Mouse (Mus musculus) embryonic facial prominence, embryonic 11.5 days (tissue): Measurements from ENCODE around the gene Runx3. TPM values are rescaled to one million over a fixed set of nuclear protein-coding genes. Genes with fewer than 3 reads are reported as not detected.

Source experiments
- ATAC-seq: fragments of 200-750 bp; cut with Nextera tagmentation; replicated peaks from 2 replicates; pipeline ENCODE4 v1.8.0; 2017; ENCODE audit warnings: low read depth; ENCODE audit not compliant: insufficient number of reproducible peaks, low FRiP score, low TSS enrichment
- DNase-seq: peaks from one replicate; pipeline ENCODE4 v3.0.0-alpha.2; 2015; ENCODE audit warnings: low spot score
- H3K27ac ChIP-seq: fragments of 300-500 bp; sonication (generic); replicated peaks from 2 replicates; pipeline ENCODE4 v1.5.1; 2014; ENCODE audit warnings: mild to moderate bottlenecking, low read depth, low read length, control low read depth
- H3K27me3 ChIP-seq: fragments of 300-500 bp; sonication (generic); 2 replicates; pipeline ENCODE4 v1.6.1; 2014; ENCODE audit warnings: mild to moderate bottlenecking, low read length, moderate library complexity, mixed read lengths; ENCODE audit not compliant: control insufficient read depth, insufficient read depth
- H3K36me3 ChIP-seq: fragments of 300-500 bp; sonication (generic); replicated peaks from 2 replicates; pipeline ENCODE4 v1.6.1; 2014; ENCODE audit warnings: low read depth, mild to moderate bottlenecking, low read length, moderate library complexity, mixed read lengths; ENCODE audit not compliant: control insufficient read depth, insufficient read depth
- H3K4me1 ChIP-seq: fragments of 300-500 bp; sonication (generic); 2 replicates; pipeline ENCODE4 v1.6.1; 2014; ENCODE audit warnings: low read length, mixed read lengths; ENCODE audit not compliant: control insufficient read depth, insufficient read depth
- H3K4me2 ChIP-seq: fragments of 300-500 bp; sonication (generic); 2 replicates; pipeline ENCODE4 v1.6.1; 2014; ENCODE audit warnings: low read depth, mild to moderate bottlenecking, control low read depth, low read length, moderate library complexity
- H3K4me3 ChIP-seq: fragments of 300-500 bp; sonication (generic); 2 replicates; pipeline ENCODE4 v1.5.1; 2014; ENCODE audit warnings: low read depth, low read length, control low read depth
- H3K9ac ChIP-seq: fragments of 300-500 bp; sonication (generic); replicated peaks from 2 replicates; pipeline ENCODE4 v1.6.1; 2014; ENCODE audit warnings: mild to moderate bottlenecking, control low read depth, low read length
- H3K9me3 ChIP-seq: fragments of 300-500 bp; sonication (generic); replicated peaks from 2 replicates; pipeline ENCODE4 v1.6.1; 2016; ENCODE audit warnings: mild to moderate bottlenecking, low read length, inconsistent platforms, mixed read lengths; ENCODE audit not compliant: control insufficient read depth
- WGBS: fragments of 180-500 bp; shearing (Covaris S2); extraction: QIAGEN DNeasy Blood & Tissue Kit; methylation state at CpG from one replicate; pipeline ENCODE4 v1.1.7; 2014; 5-methylcytosine and 5-hydroxymethylcytosine counted together
- polyA plus RNA-seq: library from polyadenylated mRNA; unstranded; fragments of >200 nt; fragmentation: Nextera tagmentation; extraction: Ambion mirVana; gene quantifications from 2 replicates; pipeline ENCODE4 v1.2.1, GENCODE M21; 2014

The Runx3 gene
- polyA plus RNA-seq, 1 experiment from 2014 or later = 0.48 TPM

- Histone ChIP-seq H3K27me3 (no peaks in the 10 kb centered on the region), H3K27ac (no peak overlapping the region), H3K4me2 (no peak overlapping the region), H3K9ac (no peak overlapping the region), H3K9me3 (no peaks in the 10 kb centered on the region), H3K4me3 (no peak overlapping the region), H3K4me1 (no peaks in the 10 kb centered on the region), H3K36me3 (no peaks in the 10 kb centered on the region)
- 76% methylated on average over 13 of the region's 13 CpGs for WGBS
- ATAC-seq (no peak), DNase-seq (no peak)
Measured at GRCm38 (mm10) chr4:135102019-135102740, 18.3 kb upstream of the Runx3 start.

GRCm38 (mm10) chr4:135102761-135103160, 17.7 kb upstream of the Runx3 start:
- DNase-seq = no peak
- Histone ChIP-seq H3K4me1 (no peaks in the 10 kb centered on the region), H3K27ac (no peak overlapping the region), H3K4me3 (no peak overlapping the region), H3K9ac (no peak overlapping the region), H3K4me2 (no peak overlapping the region), H3K9me3 (no peaks in the 10 kb centered on the region), H3K36me3 (no peaks in the 10 kb centered on the region), H3K27me3 (no peaks in the 10 kb centered on the region)
- no peak for ATAC-seq
- 45% methylated on average over 4 of the region's 4 CpGs for WGBS

DNA sequence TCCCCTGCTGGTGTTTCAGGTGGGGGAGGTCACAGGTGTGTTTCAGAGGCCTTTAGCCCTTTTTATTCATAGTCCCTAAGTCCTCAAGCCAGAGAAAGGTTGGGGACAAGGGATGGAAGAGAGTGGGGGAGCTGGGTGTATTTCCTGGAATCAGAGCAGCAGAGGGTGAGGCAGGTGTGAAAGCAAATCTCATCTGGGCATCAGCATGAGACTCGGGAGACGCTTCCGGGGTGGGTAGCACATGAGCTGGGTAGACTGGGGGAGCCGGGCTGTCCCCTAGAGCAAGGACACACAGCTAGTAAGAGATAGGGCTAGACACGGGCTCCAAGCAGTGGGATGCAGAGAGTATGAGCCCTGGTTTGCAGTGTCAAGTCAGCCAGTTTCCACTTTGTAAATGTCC, 16.7 kb upstream of the Runx3 start:
- no peaks in the 10 kb centered on the region for H3K36me3 ChIP-seq
- H3K9ac ChIP-seq = no peak overlapping the region
- H3K27ac ChIP-seq = no peak overlapping the region
- H3K9me3 ChIP-seq = no peaks in the 10 kb centered on the region
- WGBS = 59% methylated on average over 5 of the region's 5 CpGs
- H3K4me2 ChIP-seq = no peak overlapping the region
- no peaks in the 10 kb centered on the region for H3K4me1 ChIP-seq
- no peak overlapping the region for H3K4me3 ChIP-seq
- DNase-seq (no peak), ATAC-seq (no peak)
- no peaks in the 10 kb centered on the region for H3K27me3 ChIP-seq

GRCm38 (mm10) chr4:135106968-135107367, 13.5 kb upstream of the Runx3 start:
- Histone ChIP-seq H3K27ac (no peak overlapping the region), H3K4me3 (no peak overlapping the region), H3K9ac (no peak overlapping the region), H3K36me3 (no peaks in the 10 kb centered on the region), H3K27me3 (no peaks in the 10 kb centered on the region), H3K4me2 (no peak overlapping the region), H3K4me1 (no peaks in the 10 kb centered on the region), H3K9me3 (no peaks in the 10 kb centered on the region)
- no peak for ATAC-seq
- 50% methylated on average over 4 of the region's 4 CpGs for WGBS
- peak; percentile 30 for DNase-seq

DNA sequence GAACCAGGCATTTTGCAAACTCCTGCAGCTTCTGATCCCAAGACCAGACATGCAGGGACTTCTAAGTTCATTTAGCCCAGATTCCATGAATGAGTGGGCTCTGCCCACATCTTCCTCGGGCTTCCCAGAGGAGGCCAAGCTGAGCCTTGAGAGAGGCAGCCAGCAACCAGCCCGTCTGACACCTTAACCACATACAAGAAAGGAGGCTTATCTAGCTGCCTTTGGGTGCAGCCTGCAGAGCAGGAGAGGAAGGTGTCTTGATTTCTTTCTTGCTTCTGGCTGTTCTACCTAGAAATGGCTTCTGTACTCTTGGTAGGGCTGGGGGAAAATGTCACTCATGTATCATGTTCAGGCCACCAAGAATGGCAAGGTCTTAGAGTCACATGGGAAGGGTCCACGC, 11.8 kb upstream of the Runx3 start:
- DNase-seq (no peak), ATAC-seq (no peak)
- no peaks in the 10 kb centered on the region for H3K36me3 ChIP-seq
- H3K4me1 ChIP-seq = no peaks in the 10 kb centered on the region
- H3K27me3 ChIP-seq = no peaks in the 10 kb centered on the region
- no peak overlapping the region for H3K4me3 ChIP-seq
- H3K9ac ChIP-seq = no peak overlapping the region
- H3K27ac ChIP-seq = no peak overlapping the region
- H3K4me2 ChIP-seq = no peak overlapping the region
- no peaks in the 10 kb centered on the region for H3K9me3 ChIP-seq
- 73% methylated on average over 3 of the region's 3 CpGs for WGBS

DNA sequence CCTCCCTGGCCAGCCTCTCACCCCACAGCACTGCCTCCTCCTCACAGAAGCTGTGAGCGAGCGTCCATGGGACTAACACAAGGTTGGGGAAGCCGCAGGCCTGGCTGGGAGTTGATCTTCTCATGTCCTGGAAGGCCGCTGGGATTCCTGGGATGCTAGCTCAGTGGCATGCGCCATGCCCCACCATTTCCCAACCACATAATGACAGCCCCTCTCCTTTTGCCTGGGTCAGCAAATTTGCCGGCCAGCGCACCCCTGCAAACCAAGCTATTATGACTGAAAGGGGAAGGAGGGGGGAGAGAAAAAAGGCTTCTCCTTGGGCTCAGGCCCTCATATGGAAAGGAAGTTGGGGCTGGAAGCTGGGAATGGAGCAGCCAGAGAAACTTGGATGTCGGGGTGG, 6.8 kb upstream of the Runx3 start:
- no peak for DNase-seq
- H3K9ac ChIP-seq = no peak overlapping the region
- 86% methylated on average over 8 of the region's 8 CpGs for WGBS
- no peaks in the 10 kb centered on the region for H3K9me3 ChIP-seq
- no peak for ATAC-seq
- H3K4me2 ChIP-seq = no peak overlapping the region
- H3K27ac ChIP-seq = no peak overlapping the region
- no peaks in the 10 kb centered on the region for H3K36me3 ChIP-seq
- H3K4me1 ChIP-seq = no peaks in the 10 kb centered on the region
- H3K27me3 ChIP-seq = no peaks in the 10 kb centered on the region
- no peak overlapping the region for H3K4me3 ChIP-seq

- H3K4me3 ChIP-seq = no peak overlapping the region
- ATAC-seq = no peak
- no peak for DNase-seq
- no peak overlapping the region for H3K9ac ChIP-seq
- no peaks in the 10 kb centered on the region for H3K36me3 ChIP-seq
- H3K27me3 ChIP-seq = no peaks in the 10 kb centered on the region
- no peak overlapping the region for H3K27ac ChIP-seq
- H3K4me1 ChIP-seq = no peaks in the 10 kb centered on the region
- 79% methylated on average over 10 of the region's 10 CpGs for WGBS
- H3K4me2 ChIP-seq = no peak overlapping the region
- no peaks in the 10 kb centered on the region for H3K9me3 ChIP-seq
Measured at GRCm38 (mm10) chr4:135114301-135114700, 6.2 kb upstream of the Runx3 start.

DNA sequence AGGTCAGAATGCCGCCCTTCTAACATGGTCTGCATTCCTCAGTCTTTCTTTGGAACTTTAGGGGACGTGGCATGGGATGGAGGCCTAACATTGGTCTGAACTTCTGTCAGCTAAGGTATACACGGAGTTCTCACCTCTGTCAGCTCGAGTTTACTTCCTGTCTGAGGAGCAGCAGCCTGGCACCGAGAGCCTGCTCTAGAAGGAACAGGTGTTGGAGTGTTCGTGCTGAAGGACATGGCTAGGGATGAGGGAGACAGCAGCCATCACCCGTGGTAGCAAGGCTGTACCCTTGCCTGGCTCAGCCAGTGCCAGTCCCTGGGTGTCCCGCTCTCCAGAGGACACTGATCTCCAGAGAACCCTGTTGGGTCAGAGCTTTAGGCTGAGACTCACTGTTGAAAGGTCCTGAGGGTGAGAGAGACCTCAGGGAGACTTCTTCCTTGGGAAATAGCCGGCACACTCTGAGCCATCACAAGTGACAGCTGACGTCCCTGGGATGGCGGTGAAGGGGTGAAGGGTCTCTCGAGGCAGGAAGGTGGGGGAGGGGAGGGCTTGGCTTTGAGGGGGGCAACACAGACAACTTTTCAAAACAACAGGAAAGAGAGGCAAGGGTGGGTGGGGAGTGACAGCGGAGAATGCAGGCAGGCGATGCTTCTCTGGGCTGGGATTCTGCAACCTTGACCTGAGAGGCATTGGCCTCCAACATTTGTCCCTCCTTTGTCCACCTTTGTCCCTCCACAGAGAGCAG, 4.9 kb upstream of the Runx3 start:
- Histone ChIP-seq H3K9ac (0 out of 2 replicates have a peak overlapping the region, but pooled peaks have one; percentile 13), H3K27ac (no peak overlapping the region), H3K4me1 (peaks cover 3% of the 10 kb centered on the region; the same call in 1 of the 2 replicates), H3K36me3 (no peaks in the 10 kb centered on the region), H3K9me3 (no peaks in the 10 kb centered on the region), H3K4me3 (no peak overlapping the region), H3K27me3 (no peaks in the 10 kb centered on the region), H3K4me2 (no peak overlapping the region)
- 43% methylated on average over 14 of the region's 14 CpGs for WGBS
- DNase-seq (no peak), ATAC-seq (no peak)
